Mouse (Mus musculus) CD4-positive, CD25-positive, alpha-beta regulatory T cell (primary cell): ENCODE measurements around the gene Tnfaip1. TPM values are rescaled to one million over a fixed set of nuclear protein-coding genes. Genes with fewer than 3 reads are reported as not detected.

Experiments
- polyA plus RNA-seq: library from polyadenylated mRNA; unstranded; fragments of 100-300 nt; shearing (Covaris generic); gene quantifications from one replicate; pipeline ENCODE4 v1.2.1, GENCODE M21; 2017

Tnfaip1 gene
- 16.3 TPM for polyA plus RNA-seq

GRCm38 (mm10) chr11:78536080-78536689, at the start of gene Tnfaip1, which contains the start of gene Ift20:
Gene Tnfaip1, minus strand, starts transcription at chr11:78536332.
Gene Ift20, plus strand, starts transcription at chr11:78536361.

GRCm38 (mm10) chr11:78550168-78551058, 14.3 kb upstream of the Tnfaip1 start, which contains the start of gene Tmem97:
Gene Tmem97, minus strand, starts transcription at chr11:78550777.

GRCm38 (mm10) chr11:78512025-78512957, 23.8 kb downstream of the Tnfaip1 start, which contains the start of the genes Tmem199 and Poldip2:
Gene Tmem199, minus strand, starts transcription at chr11:78512172.
Gene Poldip2, plus strand, starts transcription at chr11:78512193.

GRCm38 (mm10) chr11:78502909-78503650, 33.1 kb downstream of the Tnfaip1 start, which contains the start of gene Sebox:
Gene Sebox, plus strand, starts transcription at chr11:78503447.

GRCm38 (mm10) chr11:78499004-78499403, 37.1 kb downstream of the Tnfaip1 start, which contains the start of gene Vtn:
Gene Vtn, plus strand, starts transcription at chr11:78499091.

GRCm38 (mm10) chr11:78497544-78498522, 38.3 kb downstream of the Tnfaip1 start, which contains the start of gene Sarm1:
Gene Sarm1, minus strand, starts transcription at chr11:78497754.

Other genes with a start within 250 kb of the Tnfaip1 start
- gene BC030499, start 245.5 kb downstream of the Tnfaip1 start, polyA plus RNA-seq: 0.38 TPM
- gene Spag5, start 234.8 kb downstream of the Tnfaip1 start, polyA plus RNA-seq: 1.9 TPM
- 5.9 TPM for gene Aldoc, start 213.4 kb downstream of the Tnfaip1 start, polyA plus RNA-seq
- 114 TPM for gene Pigs, start 207.9 kb downstream of the Tnfaip1 start, polyA plus RNA-seq
- 59.7 TPM for gene Unc119, start 192.8 kb downstream of the Tnfaip1 start, polyA plus RNA-seq
- gene Foxn1, start 149.8 kb downstream of the Tnfaip1 start, polyA plus RNA-seq: not detected
- gene Slc13a2, start 114.1 kb downstream of the Tnfaip1 start, polyA plus RNA-seq: not detected
- 2.3 TPM for gene Slc46a1, start 70.6 kb downstream of the Tnfaip1 start, polyA plus RNA-seq
- gene Sarm1, start 38.6 kb downstream of the Tnfaip1 start, polyA plus RNA-seq: 3.3 TPM
- gene Vtn, start 37.2 kb downstream of the Tnfaip1 start, polyA plus RNA-seq: not detected
- not detected for gene Sebox, start 32.9 kb downstream of the Tnfaip1 start, polyA plus RNA-seq
- gene Tmem199, start 24.2 kb downstream of the Tnfaip1 start, polyA plus RNA-seq: 45.8 TPM
- gene Poldip2, start 24.1 kb downstream of the Tnfaip1 start, polyA plus RNA-seq: 50.0 TPM
- 116 TPM for gene Ift20, start within 50 bp of the Tnfaip1 start, polyA plus RNA-seq
- 11.9 TPM for gene Tmem97, start 14.4 kb upstream of the Tnfaip1 start, polyA plus RNA-seq
- 13.8 TPM for gene Nlk, start 161.0 kb upstream of the Tnfaip1 start, polyA plus RNA-seq
- gene Ccnq, start 215.4 kb upstream of the Tnfaip1 start, polyA plus RNA-seq: 40.2 TPM